Mouse (Mus musculus): ENCODE data around the gene Afg1l.

The Afg1l gene

DNA sequence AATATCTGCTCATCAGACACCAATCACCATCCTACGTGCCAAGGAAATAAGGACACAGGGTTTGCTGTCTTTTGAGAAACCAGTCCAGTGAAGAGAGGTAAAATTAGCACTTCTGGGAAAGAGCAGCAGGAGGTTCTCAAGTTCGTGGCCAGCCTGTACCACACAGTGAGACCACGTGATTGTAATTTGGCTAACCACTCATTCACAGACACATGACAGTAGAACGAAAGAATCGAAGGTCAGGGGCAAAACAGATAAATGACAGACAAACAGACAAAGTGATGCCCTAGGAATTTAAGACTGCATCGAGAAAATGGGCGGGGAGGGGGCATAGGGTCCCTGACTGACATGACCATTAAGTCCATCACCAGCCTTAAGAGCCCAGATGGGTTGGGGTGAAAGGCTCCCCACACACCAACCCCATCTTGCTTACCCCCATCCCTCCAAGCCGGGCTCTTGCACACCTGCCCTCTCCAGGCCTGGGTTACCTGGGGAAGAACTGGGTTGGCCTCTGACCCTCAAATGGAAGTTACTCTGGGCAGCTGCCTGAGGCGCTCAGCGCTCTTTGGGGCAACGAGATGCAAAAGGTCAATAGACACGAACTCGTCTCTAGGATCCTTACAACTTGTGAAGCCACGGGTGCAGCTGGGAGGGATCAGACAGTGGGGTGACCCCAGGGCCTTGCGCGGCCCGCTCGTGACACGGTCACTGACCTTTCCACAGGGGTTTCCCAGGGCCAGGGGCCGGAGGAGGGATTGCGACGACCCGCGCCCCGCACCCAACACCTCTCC lies 620 bp downstream of the Afg1l start:
- DNase-seq (ENCODE audit: low read depth, low spot score), result no peak

DNA sequence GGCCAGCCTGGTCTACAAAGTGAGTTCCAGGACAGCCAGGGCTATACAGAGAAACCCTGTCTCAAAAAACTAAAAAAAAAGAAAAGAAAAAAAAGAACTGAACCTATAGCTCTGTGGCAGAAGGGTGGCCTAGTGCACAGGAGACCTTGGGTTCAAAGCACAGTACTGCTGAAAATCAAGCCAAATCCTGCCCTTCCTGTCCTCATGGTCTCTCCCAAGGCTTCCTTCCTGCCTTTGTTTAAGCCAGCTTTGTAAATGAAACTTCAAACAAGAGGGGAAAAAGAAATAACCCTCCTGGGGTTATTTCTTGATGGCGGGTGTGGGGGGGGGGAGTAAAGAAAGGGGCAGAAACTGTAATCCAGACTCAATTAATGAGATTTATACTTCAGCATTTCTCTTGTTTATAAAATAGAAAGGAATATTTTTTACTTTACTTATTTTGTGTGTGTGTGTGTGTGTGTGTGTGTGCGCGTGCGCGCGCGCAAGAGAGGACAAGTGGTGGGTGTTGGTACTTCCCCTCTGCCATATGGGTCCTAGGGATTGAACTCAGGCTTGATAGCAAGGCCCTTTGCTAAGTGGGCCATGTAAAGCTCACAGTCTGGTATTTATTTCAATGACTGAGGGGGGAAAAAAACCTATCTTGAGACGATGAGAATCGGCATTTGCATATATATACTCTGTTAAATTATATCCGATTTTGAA lies 1.4 kb downstream of the Afg1l start:
- DNase-seq (ENCODE audit: low read depth, low spot score), result no peak

DNA sequence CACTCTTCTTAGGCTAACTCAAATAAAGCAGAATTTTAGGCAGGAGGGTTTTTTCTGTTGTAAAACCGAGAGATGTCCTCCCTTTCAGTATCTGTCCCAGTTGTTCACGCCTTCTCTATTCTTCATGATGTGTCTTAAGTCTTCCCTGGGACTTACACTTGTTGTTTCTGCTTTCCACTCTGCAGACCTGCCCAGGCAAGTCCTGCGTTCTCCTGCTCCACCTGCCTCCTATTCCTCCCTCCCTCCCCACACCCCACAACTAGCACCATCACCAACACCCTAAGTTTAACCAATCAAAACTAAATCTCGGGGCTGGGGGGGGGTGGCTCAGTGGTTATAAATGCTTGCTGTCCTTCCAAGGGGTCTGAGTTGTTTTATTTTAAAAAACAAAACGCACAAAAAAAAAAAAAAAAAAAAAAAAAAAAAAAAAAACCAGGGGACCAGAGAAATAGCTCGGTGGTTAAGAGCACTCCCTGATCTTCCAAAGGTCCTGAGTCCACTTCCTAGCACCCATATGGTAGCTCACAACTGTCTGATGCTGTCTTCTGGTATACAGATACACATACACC lies 3.3 kb downstream of the Afg1l start:
- no peak for DNase-seq (ENCODE audit: low read depth, low spot score)

DNA sequence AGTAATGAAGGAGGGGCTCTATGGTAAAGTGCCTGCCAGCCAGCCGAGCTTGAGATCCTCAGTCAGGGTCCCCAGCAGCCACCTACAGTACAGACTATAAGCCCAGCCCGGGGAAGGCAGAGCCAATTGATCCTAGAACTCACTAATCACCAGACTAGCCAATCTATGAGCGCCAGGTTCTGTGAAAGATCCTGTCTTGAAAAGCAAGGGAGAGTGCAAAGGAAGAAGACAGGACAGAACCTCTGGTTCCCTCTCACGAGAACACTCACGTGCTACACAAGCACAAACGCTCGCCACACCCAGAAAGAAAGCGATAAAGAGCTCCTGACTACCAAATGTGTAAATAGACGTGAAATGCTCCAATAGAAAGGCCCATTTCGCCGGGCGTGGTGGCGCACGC lies 13.6 kb downstream of the Afg1l start:
- no peak for DNase-seq (ENCODE audit: low read depth, low spot score)

DNA sequence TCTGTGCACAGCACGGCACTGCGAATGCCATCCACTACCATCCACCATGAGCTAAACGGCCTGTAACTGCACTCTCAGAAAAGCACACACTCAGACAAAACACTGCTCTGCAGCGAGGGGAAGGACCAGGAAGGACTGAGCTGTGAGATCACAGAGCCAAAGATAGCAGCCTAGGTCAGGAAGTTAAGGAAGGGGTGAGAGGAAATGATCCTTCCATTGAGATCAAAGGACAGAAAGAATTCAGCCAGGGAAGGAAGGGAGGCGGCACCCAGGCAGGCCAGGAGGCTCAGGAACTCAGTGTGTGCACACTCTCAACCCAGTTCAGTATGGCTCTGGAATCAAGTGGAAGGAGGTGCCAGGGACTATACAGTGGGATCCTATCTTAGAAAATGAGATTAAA lies 14.1 kb downstream of the Afg1l start:
- DNase-seq (ENCODE audit: low read depth, low spot score), result no peak

DNA sequence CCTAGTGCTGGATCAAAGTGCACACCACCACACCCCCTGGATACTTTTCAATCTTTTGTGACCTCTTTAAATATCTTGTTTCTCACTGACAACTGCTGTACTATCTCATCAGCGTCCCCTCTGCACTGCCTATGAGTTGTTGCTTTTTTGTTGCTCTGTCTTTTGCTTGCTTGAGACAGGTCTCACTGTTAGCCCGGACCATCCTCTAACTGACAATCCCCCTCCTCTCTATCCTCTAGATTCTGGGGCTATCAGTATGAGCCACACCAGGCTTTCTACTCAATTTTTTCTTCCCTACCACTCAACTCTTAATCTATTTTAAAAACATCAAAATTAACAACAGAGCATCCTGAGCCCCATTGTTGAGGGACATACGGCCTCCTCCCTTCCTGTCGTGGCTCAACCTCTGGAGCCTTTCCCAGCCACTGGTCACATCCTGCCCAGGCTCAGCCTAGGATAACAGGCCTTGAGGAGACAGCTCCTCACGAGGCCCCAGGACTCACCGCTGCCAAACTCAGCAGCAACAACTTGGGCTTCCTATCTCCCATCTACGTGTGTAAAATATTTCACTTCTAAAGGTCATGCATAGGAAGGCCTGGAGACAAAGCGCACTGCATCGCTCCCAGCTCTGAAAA lies 20.7 kb downstream of the Afg1l start:
- no peak for DNase-seq (ENCODE audit: low read depth, low spot score)

DNA sequence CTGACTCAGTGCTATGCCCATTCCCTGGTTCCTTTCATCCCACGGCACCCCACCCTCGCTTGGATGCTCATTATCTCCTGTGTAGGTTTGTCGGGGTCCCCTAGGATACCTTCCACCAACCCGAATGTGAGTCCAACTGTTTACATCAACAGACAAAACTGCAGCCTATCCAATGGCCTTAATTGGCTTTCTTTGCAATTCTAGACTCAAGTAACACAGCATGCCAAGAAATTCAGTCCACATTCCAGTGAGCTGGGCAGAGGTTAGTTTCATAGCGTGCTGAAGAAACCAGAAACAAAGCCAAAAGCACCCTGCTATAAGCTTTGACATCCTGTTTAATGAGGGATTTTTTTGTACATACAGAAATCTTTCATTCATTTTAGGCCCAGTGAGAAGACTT lies 22.4 kb downstream of the Afg1l start:
- no peak for DNase-seq (ENCODE audit: low read depth, low spot score)

DNA sequence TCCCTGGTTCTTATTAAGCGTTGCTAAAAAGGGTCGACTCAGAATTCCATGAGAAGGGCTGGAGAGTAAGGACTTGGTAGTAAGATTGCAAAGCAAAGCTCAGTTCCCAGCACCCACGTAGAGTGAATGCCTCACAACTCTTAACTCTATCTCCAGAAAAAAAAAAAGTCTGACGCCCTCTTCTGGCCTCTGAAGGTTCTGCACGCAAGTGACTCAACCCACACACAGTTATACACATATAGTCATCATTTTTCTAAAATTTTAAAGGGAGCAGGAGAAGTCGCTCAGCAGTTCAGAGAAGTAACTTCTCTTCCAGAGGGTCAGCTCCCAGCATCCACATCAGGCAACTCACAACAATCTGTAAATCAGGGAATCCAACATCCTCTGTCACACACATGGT lies 23.7 kb downstream of the Afg1l start:
- DNase-seq (ENCODE audit: low read depth, low spot score), result no peak

DNA sequence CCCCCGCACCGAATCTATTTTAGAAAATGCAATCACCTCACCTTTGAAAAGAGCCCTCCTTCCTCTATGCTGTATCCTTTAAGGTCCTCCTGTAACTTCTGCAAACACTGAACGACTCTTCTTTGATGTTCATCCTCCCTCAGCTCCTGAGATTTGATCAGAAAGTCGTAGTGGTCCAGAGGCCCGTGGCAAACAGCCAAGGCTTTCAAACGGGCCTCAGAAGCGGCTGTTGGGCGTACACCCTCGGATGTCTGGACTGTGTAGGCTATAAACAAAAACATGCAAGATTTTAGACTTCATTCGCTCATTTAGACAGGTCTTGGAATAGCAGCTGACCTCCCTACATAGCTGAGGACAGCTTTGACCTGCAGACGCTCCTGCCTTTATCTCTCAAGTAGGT lies 24.1 kb downstream of the Afg1l start:
- DNase-seq (ENCODE audit: low read depth, low spot score), result no peak

DNA sequence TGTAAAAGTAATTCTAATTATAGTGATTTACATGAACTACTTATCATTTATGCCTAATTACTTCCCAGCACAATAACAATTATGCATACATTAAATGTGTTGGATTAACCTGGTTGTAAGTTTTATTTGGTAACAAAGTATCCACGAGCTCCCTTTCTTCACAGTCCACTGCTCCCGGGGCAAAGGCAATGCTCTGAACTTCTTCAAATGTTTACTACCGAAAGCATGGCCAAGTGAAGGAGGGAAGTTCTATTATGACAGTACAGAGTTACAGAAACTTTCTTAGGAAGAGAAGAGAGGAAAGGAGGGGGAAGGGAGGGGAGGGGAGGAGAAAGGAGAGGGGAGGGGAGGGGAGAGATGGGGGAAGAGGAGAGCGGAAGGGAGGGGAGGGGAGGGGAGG lies 28.7 kb downstream of the Afg1l start:
- DNase-seq (ENCODE audit: low read depth, low spot score), result no peak

DNA sequence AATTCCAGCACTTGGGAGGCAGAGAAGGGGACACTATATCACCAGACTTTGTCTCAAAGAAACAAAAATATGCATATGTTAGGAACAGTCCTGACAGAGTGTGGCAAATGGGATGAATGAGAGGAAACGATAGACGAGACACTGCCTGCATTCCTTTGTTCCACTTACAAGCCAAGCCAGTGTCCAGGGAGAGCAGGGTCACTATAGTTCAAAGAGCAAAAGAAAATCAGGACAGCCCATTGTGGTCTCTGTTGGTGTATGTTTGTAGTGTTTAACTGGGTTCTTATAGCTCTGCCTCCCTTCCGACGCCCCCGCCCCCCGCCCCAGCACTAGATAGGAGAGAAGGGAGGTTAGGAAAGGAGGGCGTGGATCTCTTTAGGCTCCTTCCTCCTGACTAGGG lies 30.0 kb downstream of the Afg1l start:
- no peak for DNase-seq (ENCODE audit: low read depth, low spot score)

DNA sequence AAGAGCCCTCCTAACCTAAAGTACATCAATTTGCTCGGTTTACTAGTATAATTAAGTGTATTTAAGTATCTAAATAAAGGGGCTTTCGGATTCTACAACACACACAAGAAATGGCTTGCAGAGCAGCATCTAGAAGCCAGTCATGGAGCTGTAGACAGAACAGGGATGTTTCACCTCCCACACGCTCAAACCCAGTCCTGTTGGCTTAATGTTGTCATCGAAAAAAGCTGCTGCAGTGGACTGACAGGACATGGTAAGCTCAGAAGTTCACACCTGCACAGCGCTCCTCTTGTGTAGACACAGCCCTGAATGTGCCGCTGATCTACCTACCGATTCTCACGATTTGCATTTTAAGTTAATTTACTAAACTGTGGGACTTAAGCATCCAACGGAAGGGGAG lies 32.2 kb downstream of the Afg1l start:
- DNase-seq (ENCODE audit: low read depth, low spot score), result no peak

DNA sequence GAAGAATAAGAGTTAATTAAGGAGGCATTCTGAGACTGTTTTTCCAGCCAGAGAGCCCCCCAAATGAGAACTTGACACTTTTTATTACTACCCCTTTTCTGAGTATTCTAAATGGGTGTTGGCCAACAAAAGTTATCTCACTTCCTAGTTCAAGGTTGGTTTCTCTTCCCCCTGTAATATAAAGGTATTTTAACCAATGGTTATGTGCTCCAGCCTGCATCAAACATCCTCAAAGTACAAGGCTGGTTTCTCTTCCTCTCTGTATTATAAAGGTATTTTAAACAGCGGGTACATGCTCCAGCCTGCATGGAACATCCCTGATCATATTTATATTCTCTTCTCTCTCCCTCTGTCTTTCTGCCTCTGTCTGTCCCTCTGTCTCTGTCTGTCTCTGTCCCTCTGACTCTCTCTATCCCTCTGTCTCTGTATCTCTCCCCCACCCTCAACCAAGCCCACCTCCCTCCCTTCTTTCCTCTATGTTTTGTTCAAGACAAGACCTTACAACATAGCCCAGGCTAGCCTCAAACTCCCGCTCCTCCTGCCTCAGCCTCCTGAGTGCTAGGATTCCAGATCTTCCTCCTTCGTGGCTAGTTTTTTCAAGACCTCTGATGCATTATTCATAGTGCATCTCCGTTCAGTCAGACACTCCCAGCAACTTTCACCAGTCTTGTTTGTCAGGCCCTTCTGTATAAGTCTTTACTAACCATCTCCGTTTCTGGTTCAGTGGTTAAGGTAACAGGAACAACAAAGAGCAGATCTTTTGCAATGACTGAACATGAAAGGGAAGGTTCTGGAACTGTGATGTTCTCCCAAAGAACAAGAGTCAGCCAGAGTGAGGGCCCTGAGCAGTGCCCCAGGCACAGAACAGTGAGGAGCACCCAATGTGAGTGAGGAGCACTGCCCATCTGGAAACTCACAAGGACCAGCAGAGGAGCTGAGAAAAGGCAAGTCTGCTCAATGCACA lies 41.2 kb downstream of the Afg1l start:
- no peak for DNase-seq (ENCODE audit: low read depth, low spot score)

DNA sequence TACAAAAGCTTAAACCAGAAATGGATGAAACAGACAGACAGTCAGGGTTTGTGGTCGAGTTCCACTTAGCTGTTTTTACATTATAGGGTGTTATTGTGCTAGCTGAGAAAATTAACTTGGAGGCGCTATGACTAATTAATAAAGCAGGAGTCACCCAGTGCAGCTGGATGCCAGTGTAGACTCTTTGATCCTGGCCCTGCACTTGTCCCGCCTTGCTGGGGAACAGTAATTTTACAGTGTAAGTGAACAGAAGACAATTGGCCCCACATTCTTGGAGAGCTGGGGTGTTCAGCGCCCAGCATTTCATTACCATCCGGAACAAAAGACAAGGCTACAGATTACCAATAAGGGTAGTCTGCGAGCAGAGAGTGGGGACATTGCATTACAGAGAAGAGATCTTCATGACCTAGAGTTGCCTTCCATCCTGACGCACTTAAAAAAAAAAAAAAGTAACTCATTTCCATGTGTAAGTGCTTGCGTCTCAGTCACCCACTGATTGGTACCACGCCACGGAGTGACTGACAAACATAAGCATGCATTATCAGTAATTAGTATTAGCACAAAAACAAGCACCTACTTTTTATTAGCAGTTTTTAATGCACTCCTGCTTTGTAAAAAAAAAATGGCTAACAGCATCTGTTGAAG lies 60.7 kb downstream of the Afg1l start:
- no peak for DNase-seq (ENCODE audit: low read depth, low spot score)

DNA sequence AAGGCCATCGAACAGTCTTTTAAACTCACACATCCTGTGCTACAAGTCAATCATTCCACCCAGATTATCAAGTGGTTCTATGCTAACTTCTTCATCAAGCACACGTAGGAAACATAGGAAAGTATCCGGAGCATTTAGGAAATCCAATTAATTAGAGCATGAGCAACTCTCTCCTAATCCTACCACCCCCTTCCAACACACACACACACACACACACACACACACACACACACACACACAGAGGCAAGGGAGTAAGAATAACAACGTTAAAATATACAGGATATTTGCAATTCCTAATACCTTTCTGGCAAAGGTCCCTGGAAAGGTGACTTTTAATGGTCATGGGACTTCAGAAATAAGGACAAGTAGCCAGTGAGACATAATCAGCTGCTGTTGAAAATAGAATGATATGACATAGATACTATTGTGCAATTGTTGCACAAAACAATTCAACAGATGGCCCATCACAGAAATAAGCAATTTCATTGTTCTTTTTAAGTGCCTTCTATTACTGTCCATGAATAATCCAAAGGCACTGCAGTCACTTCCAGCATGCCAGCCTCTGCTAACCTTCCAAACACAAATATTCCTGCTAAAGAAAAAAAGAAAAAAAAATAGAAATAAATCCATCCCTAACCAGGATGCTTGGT lies 62.4 kb downstream of the Afg1l start:
- DNase-seq (ENCODE audit: low read depth, low spot score), result no peak

DNA sequence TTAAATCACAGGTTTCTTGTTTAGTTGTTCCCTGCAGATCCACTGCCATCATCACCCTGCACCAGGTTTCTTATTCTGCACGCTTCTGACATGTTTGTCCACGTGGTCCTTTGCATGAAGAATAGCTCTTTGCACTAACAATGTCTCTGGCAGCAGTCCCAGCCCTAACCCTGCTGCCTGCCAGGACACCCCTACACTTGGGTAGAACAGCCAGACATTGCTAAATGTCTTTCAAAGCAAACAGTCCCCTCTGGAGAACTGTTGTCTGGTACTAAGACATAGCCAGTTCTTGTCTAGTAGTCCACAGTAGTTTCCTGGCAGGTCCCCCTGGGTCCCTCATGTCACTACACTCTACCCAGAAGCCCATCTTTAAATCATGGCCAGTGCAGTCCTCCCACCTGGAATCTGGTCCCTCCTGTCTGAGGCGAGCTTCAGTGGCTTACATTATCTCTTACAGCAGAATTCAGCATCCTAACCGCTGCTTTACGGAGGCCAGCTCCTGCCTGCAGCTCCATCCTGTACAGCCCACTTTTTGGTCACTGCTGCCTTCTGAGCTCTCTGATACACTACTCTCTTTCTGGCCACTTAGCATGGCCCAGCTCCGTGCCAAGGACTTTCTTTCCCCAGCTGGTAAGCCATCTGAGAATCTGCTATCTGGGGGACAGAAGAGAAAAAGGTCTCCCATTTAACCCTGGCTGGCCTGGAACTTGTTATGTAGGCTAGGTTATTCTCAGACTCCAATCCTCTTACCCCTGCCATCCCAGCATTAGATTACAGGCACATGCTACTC lies 67.4 kb downstream of the Afg1l start:
- DNase-seq (ENCODE audit: low read depth, low spot score), result no peak

DNA sequence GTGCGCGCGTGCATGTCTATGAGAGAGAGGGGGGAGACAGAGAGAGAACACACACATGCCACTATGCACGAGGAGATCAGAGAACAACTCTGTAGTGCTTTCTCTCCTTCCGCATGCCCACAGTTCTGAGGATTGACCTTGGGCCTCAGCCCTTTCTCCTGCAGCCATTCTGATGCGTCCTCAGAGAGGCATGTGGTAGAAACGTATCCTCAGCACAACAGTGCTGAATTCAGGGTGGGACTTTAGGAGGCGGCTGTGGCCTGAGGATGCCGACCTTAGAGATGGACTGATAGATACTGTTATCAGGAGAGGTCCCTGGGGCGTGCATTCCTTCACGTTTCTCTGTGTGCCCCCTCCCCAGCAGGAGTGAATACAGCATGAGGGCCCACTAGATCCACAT lies 87.9 kb downstream of the Afg1l start:
- no peak for DNase-seq (ENCODE audit: low read depth, low spot score)

DNA sequence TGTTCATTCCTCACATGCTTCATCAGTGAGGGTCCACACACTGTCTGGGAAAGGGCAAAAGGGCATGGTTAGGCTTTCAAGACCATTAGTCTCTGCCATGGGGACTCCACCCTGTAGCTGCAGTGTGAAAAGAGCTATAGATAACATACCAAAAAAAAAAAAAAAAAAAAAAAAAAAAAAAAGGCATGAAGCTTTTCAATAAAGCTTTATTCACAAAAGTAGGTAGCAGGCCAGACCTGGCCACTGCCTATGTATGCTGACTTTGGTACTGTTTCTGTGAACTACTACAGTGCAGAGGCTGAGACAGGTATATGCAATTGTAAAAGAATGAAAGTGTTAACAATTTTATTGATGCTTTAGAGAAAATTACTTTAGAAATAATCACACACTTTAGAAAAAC lies 90.2 kb downstream of the Afg1l start:
- no peak for DNase-seq (ENCODE audit: low read depth, low spot score)

DNA sequence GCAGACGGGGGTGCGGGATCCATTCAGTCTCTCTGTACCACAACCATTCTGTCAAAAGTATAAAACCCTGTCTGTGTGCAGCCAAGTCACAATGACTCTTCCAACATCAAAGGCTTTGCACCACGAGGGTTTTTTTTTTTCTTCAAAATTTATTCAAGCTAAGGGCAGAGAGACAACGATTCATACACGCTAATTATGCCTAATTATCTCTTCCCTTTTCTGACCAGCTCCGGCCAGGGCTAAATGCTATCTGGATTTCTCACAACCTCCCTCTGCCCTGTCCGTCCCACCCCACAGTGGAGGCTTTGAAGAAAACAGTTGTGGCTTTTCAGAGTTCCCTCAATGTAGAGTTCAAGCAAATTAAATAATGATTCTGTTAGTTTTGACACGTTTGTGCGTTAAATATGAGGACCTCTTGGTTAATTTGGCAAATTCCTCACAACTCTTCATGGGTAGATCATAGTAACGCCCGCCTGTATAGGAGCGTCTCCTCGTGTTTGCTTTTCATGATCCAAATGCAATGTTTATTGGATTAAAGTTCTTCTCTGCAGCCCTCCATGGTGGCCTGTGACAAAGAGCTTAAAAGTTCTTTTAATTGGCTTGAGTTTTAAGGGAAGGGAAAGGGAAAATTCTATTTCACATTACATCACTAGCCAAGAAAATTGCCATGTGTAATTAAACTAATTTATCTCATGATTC lies 93.3 kb downstream of the Afg1l start:
- DNase-seq (ENCODE audit: low read depth, low spot score), result no peak

Measured in retina, postnatal 7 days (tissue).